Mouse (Mus musculus): ENCODE measurements around the gene Tlcd2. TPM values are rescaled to one million over a fixed set of nuclear protein-coding genes. Genes with fewer than 3 reads are reported as not detected.

The Tlcd2 gene
- polyA plus RNA-seq, 1 experiment from 2014 or later = 1.9 TPM

GRCm38 (mm10) chr11:75441034-75441433 is 20.5 kb upstream of the Tlcd2 start:
- H3K36me3 ChIP-seq (ENCODE audit: control insufficient read depth, insufficient read depth, low read length) = peaks cover 9% of the 10 kb centered on the region
- no peak overlapping the region for H3K4me3 ChIP-seq (ENCODE audit: low read depth, low read length)
- H3K4me2 ChIP-seq (ENCODE audit: low read length) = no peak overlapping the region
- 82% methylated on average over 7 of the region's 7 CpGs for WGBS
- no peaks in the 10 kb centered on the region for H3K9me3 ChIP-seq (replicated peaks; ENCODE audit: control insufficient read depth, low read length, poor library complexity, severe bottlenecking)
- no peak overlapping the region for H3K9ac ChIP-seq (ENCODE audit: low read depth, low read length)
- no peak overlapping the region for H3K27ac ChIP-seq (ENCODE audit: low read length)
- no peak for ATAC-seq
- H3K27me3 ChIP-seq (ENCODE audit: control insufficient read depth, insufficient read depth, low read depth, low read length) = no peaks in the 10 kb centered on the region
- H3K4me1 ChIP-seq (ENCODE audit: control insufficient read depth, insufficient read depth, low read length) = no peaks in the 10 kb centered on the region

GRCm38 (mm10) chr11:75441601-75442000 is 19.9 kb upstream of the Tlcd2 start:
- H3K27me3 ChIP-seq (ENCODE audit: control insufficient read depth, insufficient read depth, low read depth, low read length) = no peaks in the 10 kb centered on the region
- H3K27ac ChIP-seq (ENCODE audit: low read length) = no peak overlapping the region
- H3K4me3 ChIP-seq (ENCODE audit: low read depth, low read length) = no peak overlapping the region
- H3K4me1 ChIP-seq (ENCODE audit: control insufficient read depth, insufficient read depth, low read length) = no peaks in the 10 kb centered on the region
- H3K9ac ChIP-seq (ENCODE audit: low read depth, low read length) = no peak overlapping the region
- H3K4me2 ChIP-seq (ENCODE audit: low read length) = no peak overlapping the region
- H3K36me3 ChIP-seq (ENCODE audit: control insufficient read depth, insufficient read depth, low read length) = peaks cover 9% of the 10 kb centered on the region
- no peaks in the 10 kb centered on the region for H3K9me3 ChIP-seq (replicated peaks; ENCODE audit: control insufficient read depth, low read length, poor library complexity, severe bottlenecking)
- no peak for ATAC-seq
- WGBS = 57% methylated on average over 16 of the region's 16 CpGs

GRCm38 (mm10) chr11:75443711-75444110 is 17.8 kb upstream of the Tlcd2 start:
- peaks cover 19% of the 10 kb centered on the region for H3K36me3 ChIP-seq (ENCODE audit: control insufficient read depth, insufficient read depth, low read length)
- no peaks in the 10 kb centered on the region for H3K27me3 ChIP-seq (ENCODE audit: control insufficient read depth, insufficient read depth, low read depth, low read length)
- no peaks in the 10 kb centered on the region for H3K4me1 ChIP-seq (ENCODE audit: control insufficient read depth, insufficient read depth, low read length)
- WGBS = 53% methylated on average over 8 of the region's 8 CpGs
- H3K4me2 ChIP-seq (ENCODE audit: low read length) = no peak overlapping the region
- H3K4me3 ChIP-seq (ENCODE audit: low read depth, low read length) = no peak overlapping the region
- no peak overlapping the region for H3K27ac ChIP-seq (ENCODE audit: low read length)
- H3K9ac ChIP-seq (ENCODE audit: low read depth, low read length) = no peak overlapping the region
- ATAC-seq = no peak
- H3K9me3 ChIP-seq (replicated peaks; ENCODE audit: control insufficient read depth, low read length, poor library complexity, severe bottlenecking) = no peaks in the 10 kb centered on the region

GRCm38 (mm10) chr11:75448575-75448974 is 12.9 kb upstream of the Tlcd2 start:
- ATAC-seq = no peak
- Histone ChIP-seq H3K4me3 (ENCODE audit: low read depth, low read length) (no peak overlapping the region), H3K9me3 (replicated peaks; ENCODE audit: control insufficient read depth, low read length, poor library complexity, severe bottlenecking) (no peaks in the 10 kb centered on the region), H3K27ac (ENCODE audit: low read length) (no peak overlapping the region), H3K4me2 (ENCODE audit: low read length) (no peak overlapping the region), H3K27me3 (ENCODE audit: control insufficient read depth, insufficient read depth, low read depth, low read length) (no peaks in the 10 kb centered on the region), H3K4me1 (ENCODE audit: control insufficient read depth, insufficient read depth, low read length) (peaks cover 9% of the 10 kb centered on the region), H3K36me3 (ENCODE audit: control insufficient read depth, insufficient read depth, low read length) (peaks cover 24% of the 10 kb centered on the region), H3K9ac (ENCODE audit: low read depth, low read length) (no peak overlapping the region)
- WGBS = 73% methylated on average over 3 of the region's 3 CpGs

- WGBS = 90% methylated on average over 7 of the region's 7 CpGs
- no peak for ATAC-seq
- Histone ChIP-seq H3K27me3 (ENCODE audit: control insufficient read depth, insufficient read depth, low read depth, low read length) (no peaks in the 10 kb centered on the region), H3K4me3 (ENCODE audit: low read depth, low read length) (no peak overlapping the region), H3K9ac (ENCODE audit: low read depth, low read length) (no peak overlapping the region), H3K4me2 (ENCODE audit: low read length) (no peak overlapping the region), H3K9me3 (replicated peaks; ENCODE audit: control insufficient read depth, low read length, poor library complexity, severe bottlenecking) (no peaks in the 10 kb centered on the region), H3K4me1 (ENCODE audit: control insufficient read depth, insufficient read depth, low read length) (peaks cover 14% of the 10 kb centered on the region), H3K36me3 (ENCODE audit: control insufficient read depth, insufficient read depth, low read length) (peaks cover 24% of the 10 kb centered on the region), H3K27ac (ENCODE audit: low read length) (no peak overlapping the region)
These were observed 11.8 kb upstream of the Tlcd2 start for GRCm38 (mm10) chr11:75449695-75450094.

GRCm38 (mm10) chr11:75450304-75450908 is 11.1 kb upstream of the Tlcd2 start:
- WGBS = 87% methylated on average over 8 of the region's 8 CpGs
- Histone ChIP-seq H3K4me3 (ENCODE audit: low read depth, low read length) (no peak overlapping the region), H3K4me2 (ENCODE audit: low read length) (no peak overlapping the region), H3K4me1 (ENCODE audit: control insufficient read depth, insufficient read depth, low read length) (peaks cover 19% of the 10 kb centered on the region), H3K9ac (ENCODE audit: low read depth, low read length) (0 out of 2 replicates have a peak overlapping the region, but pooled peaks have one; percentile 20), H3K27ac (ENCODE audit: low read length) (no peak overlapping the region), H3K9me3 (replicated peaks; ENCODE audit: control insufficient read depth, low read length, poor library complexity, severe bottlenecking) (no peaks in the 10 kb centered on the region), H3K36me3 (ENCODE audit: control insufficient read depth, insufficient read depth, low read length) (peaks cover 20% of the 10 kb centered on the region), H3K27me3 (ENCODE audit: control insufficient read depth, insufficient read depth, low read depth, low read length) (no peaks in the 10 kb centered on the region)
- no peak for ATAC-seq

GRCm38 (mm10) chr11:75450936-75451335 is 10.6 kb upstream of the Tlcd2 start:
- H3K4me3 ChIP-seq (ENCODE audit: low read depth, low read length) = no peak overlapping the region
- H3K9me3 ChIP-seq (replicated peaks; ENCODE audit: control insufficient read depth, low read length, poor library complexity, severe bottlenecking) = no peaks in the 10 kb centered on the region
- ATAC-seq = no peak
- 94% methylated on average over 15 of the region's 15 CpGs for WGBS
- H3K4me1 ChIP-seq (ENCODE audit: control insufficient read depth, insufficient read depth, low read length) = peaks cover 19% of the 10 kb centered on the region
- peaks cover 17% of the 10 kb centered on the region for H3K36me3 ChIP-seq (ENCODE audit: control insufficient read depth, insufficient read depth, low read length)
- no peak overlapping the region for H3K27ac ChIP-seq (ENCODE audit: low read length)
- no peaks in the 10 kb centered on the region for H3K27me3 ChIP-seq (ENCODE audit: control insufficient read depth, insufficient read depth, low read depth, low read length)
- H3K4me2 ChIP-seq (ENCODE audit: low read length) = no peak overlapping the region
- 0 out of 2 replicates have a peak overlapping the region, but pooled peaks have one; percentile 20 for H3K9ac ChIP-seq (ENCODE audit: low read depth, low read length)

GRCm38 (mm10) chr11:75452081-75452480 is 9.4 kb upstream of the Tlcd2 start:
- ATAC-seq = no peak
- peaks cover 19% of the 10 kb centered on the region for H3K4me1 ChIP-seq (ENCODE audit: control insufficient read depth, insufficient read depth, low read length)
- no peak overlapping the region for H3K4me2 ChIP-seq (ENCODE audit: low read length)
- H3K27me3 ChIP-seq (ENCODE audit: control insufficient read depth, insufficient read depth, low read depth, low read length) = no peaks in the 10 kb centered on the region
- no peaks in the 10 kb centered on the region for H3K9me3 ChIP-seq (replicated peaks; ENCODE audit: control insufficient read depth, low read length, poor library complexity, severe bottlenecking)
- H3K9ac ChIP-seq (ENCODE audit: low read depth, low read length) = no peak overlapping the region
- 91% methylated on average over 8 of the region's 8 CpGs for WGBS
- H3K4me3 ChIP-seq (ENCODE audit: low read depth, low read length) = no peak overlapping the region
- H3K27ac ChIP-seq (ENCODE audit: low read length) = no peak overlapping the region
- H3K36me3 ChIP-seq (ENCODE audit: control insufficient read depth, insufficient read depth, low read length) = peaks cover 14% of the 10 kb centered on the region

- Histone ChIP-seq H3K36me3 (ENCODE audit: control insufficient read depth, insufficient read depth, low read length) (peaks cover 11% of the 10 kb centered on the region), H3K27me3 (ENCODE audit: control insufficient read depth, insufficient read depth, low read depth, low read length) (no peaks in the 10 kb centered on the region), H3K27ac (ENCODE audit: low read length) (no peak overlapping the region), H3K9me3 (replicated peaks; ENCODE audit: control insufficient read depth, low read length, poor library complexity, severe bottlenecking) (no peaks in the 10 kb centered on the region), H3K9ac (ENCODE audit: low read depth, low read length) (no peak overlapping the region), H3K4me3 (ENCODE audit: low read depth, low read length) (no peak overlapping the region), H3K4me1 (ENCODE audit: control insufficient read depth, insufficient read depth, low read length) (peaks cover 19% of the 10 kb centered on the region), H3K4me2 (ENCODE audit: low read length) (peak overlapping the region; percentile 97; the same call in 1 of the 2 replicates)
- no peak for ATAC-seq
- WGBS = 92% methylated on average over 31 of the region's 31 CpGs
These were observed 8.5 kb upstream of the Tlcd2 start for GRCm38 (mm10) chr11:75452812-75453557.

Measured in midbrain, embryonic 16.5 days (tissue).